Mouse (Mus musculus): ENCODE results near the gene Serpinf2. TPM values are rescaled to one million over a fixed set of nuclear protein-coding genes. Genes with fewer than 3 reads are reported as not detected.

Gene Serpinf2
- polyA plus RNA-seq, 1 experiment from 2014 or later, result 0.95 TPM

GRCm38 (mm10) chr11:75424033-75424432, 15.4 kb downstream of the Serpinf2 start:
- WGBS, result 85% methylated on average over 9 of the region's 9 CpGs
- H3K4me1 ChIP-seq (replicated peaks; ENCODE audit: control insufficient read depth, insufficient read depth, low read length), result peaks cover 3% of the 10 kb centered on the region
- H3K9ac ChIP-seq (ENCODE audit: low read length), result no peak overlapping the region
- no peak overlapping the region for H3K4me3 ChIP-seq (ENCODE audit: low read length)
- ATAC-seq (ENCODE audit: low read depth), result no peak
- no peak overlapping the region for H3K4me2 ChIP-seq (ENCODE audit: low read depth, low read length)
- H3K27me3 ChIP-seq (ENCODE audit: control insufficient read depth, insufficient read depth, low read depth, low read length), result no peaks in the 10 kb centered on the region
- H3K36me3 ChIP-seq (ENCODE audit: control insufficient read depth, insufficient read depth, low read length), result no peaks in the 10 kb centered on the region
- no peaks in the 10 kb centered on the region for H3K9me3 ChIP-seq (ENCODE audit: control insufficient read depth, low read length)
- H3K27ac ChIP-seq (ENCODE audit: low read length), result no peak overlapping the region

GRCm38 (mm10) chr11:75423091-75423490, 16.3 kb downstream of the Serpinf2 start:
- Histone ChIP-seq H3K9me3 (ENCODE audit: control insufficient read depth, low read length) (no peaks in the 10 kb centered on the region), H3K4me2 (ENCODE audit: low read depth, low read length) (no peak overlapping the region), H3K27me3 (ENCODE audit: control insufficient read depth, insufficient read depth, low read depth, low read length) (no peaks in the 10 kb centered on the region), H3K9ac (ENCODE audit: low read length) (no peak overlapping the region), H3K4me1 (replicated peaks; ENCODE audit: control insufficient read depth, insufficient read depth, low read length) (peaks cover 3% of the 10 kb centered on the region), H3K4me3 (ENCODE audit: low read length) (no peak overlapping the region), H3K27ac (ENCODE audit: low read length) (no peak overlapping the region), H3K36me3 (ENCODE audit: control insufficient read depth, insufficient read depth, low read length) (no peaks in the 10 kb centered on the region)
- WGBS, result 95% methylated on average over 3 of the region's 3 CpGs
- ATAC-seq (ENCODE audit: low read depth), result no peak

- ATAC-seq (ENCODE audit: low read depth), result peak; percentile 67
- H3K4me1 ChIP-seq (replicated peaks; ENCODE audit: control insufficient read depth, insufficient read depth, low read length), result peaks cover 3% of the 10 kb centered on the region
- H3K9me3 ChIP-seq (ENCODE audit: control insufficient read depth, low read length), result no peaks in the 10 kb centered on the region
- peak within 1 kb of the TSS; percentile 41 for H3K9ac ChIP-seq (ENCODE audit: low read length)
- no peaks in the 10 kb centered on the region for H3K36me3 ChIP-seq (ENCODE audit: control insufficient read depth, insufficient read depth, low read length)
- H3K4me3 ChIP-seq (ENCODE audit: low read length), result peak within 1 kb of the TSS; percentile 35
- 24% methylated on average over 10 of the region's 10 CpGs for WGBS
- no peak within 1 kb of the TSS for H3K27ac ChIP-seq (ENCODE audit: low read length)
- H3K4me2 ChIP-seq (ENCODE audit: low read depth, low read length), result peak within 1 kb of the TSS; percentile 41
- no peaks in the 10 kb centered on the region for H3K27me3 ChIP-seq (ENCODE audit: control insufficient read depth, insufficient read depth, low read depth, low read length)
Measured at GRCm38 (mm10) chr11:75422013-75422792, 17.2 kb downstream of the Serpinf2 start, which contains the start of gene Serpinf1. Serpinf1 (minus strand) TSS chr11:75422701.

GRCm38 (mm10) chr11:75421375-75422012, 17.9 kb downstream of the Serpinf2 start:
- 0 out of 2 replicates have a peak overlapping the region, but pooled peaks have one; percentile 7 for H3K4me3 ChIP-seq (ENCODE audit: low read length)
- no peak; the same call in 1 of the 2 replicates for ATAC-seq (ENCODE audit: low read depth)
- no peak overlapping the region for H3K27ac ChIP-seq (ENCODE audit: low read length)
- peaks cover 3% of the 10 kb centered on the region for H3K4me1 ChIP-seq (replicated peaks; ENCODE audit: control insufficient read depth, insufficient read depth, low read length)
- peak overlapping the region; percentile 41; the same call in 1 of the 2 replicates for H3K9ac ChIP-seq (ENCODE audit: low read length)
- H3K4me2 ChIP-seq (ENCODE audit: low read depth, low read length), result peak overlapping the region; percentile 41
- no peaks in the 10 kb centered on the region for H3K27me3 ChIP-seq (ENCODE audit: control insufficient read depth, insufficient read depth, low read depth, low read length)
- no peaks in the 10 kb centered on the region for H3K9me3 ChIP-seq (ENCODE audit: control insufficient read depth, low read length)
- WGBS, result 52% methylated on average over 6 of the region's 6 CpGs
- H3K36me3 ChIP-seq (ENCODE audit: control insufficient read depth, insufficient read depth, low read length), result no peaks in the 10 kb centered on the region

- H3K9me3 ChIP-seq (ENCODE audit: control insufficient read depth, low read length), result no peaks in the 10 kb centered on the region
- H3K4me1 ChIP-seq (replicated peaks; ENCODE audit: control insufficient read depth, insufficient read depth, low read length), result peaks cover 3% of the 10 kb centered on the region
- ATAC-seq (ENCODE audit: low read depth), result no peak
- H3K27ac ChIP-seq (ENCODE audit: low read length), result no peak overlapping the region
- no peak overlapping the region for H3K4me2 ChIP-seq (ENCODE audit: low read depth, low read length)
- H3K36me3 ChIP-seq (ENCODE audit: control insufficient read depth, insufficient read depth, low read length), result no peaks in the 10 kb centered on the region
- H3K27me3 ChIP-seq (ENCODE audit: control insufficient read depth, insufficient read depth, low read depth, low read length), result no peaks in the 10 kb centered on the region
- WGBS, result 66% methylated on average over 5 of the region's 5 CpGs
- no peak overlapping the region for H3K4me3 ChIP-seq (ENCODE audit: low read length)
- H3K9ac ChIP-seq (ENCODE audit: low read length), result no peak overlapping the region
Measured at GRCm38 (mm10) chr11:75420810-75421374, 18.5 kb downstream of the Serpinf2 start.

- 79% methylated on average over 7 of the region's 7 CpGs for WGBS
- no peak overlapping the region for H3K4me2 ChIP-seq (ENCODE audit: low read depth, low read length)
- no peak overlapping the region for H3K27ac ChIP-seq (ENCODE audit: low read length)
Measured at GRCm38 (mm10) chr11:75420037-75420436, 19.4 kb downstream of the Serpinf2 start.

GRCm38 (mm10) chr11:75415994-75416393, 23.4 kb downstream of the Serpinf2 start:
- Histone ChIP-seq H3K4me2 (ENCODE audit: low read depth, low read length) (no peak overlapping the region), H3K36me3 (ENCODE audit: control insufficient read depth, insufficient read depth, low read length) (no peaks in the 10 kb centered on the region), H3K27ac (ENCODE audit: low read length) (no peak overlapping the region), H3K9me3 (ENCODE audit: control insufficient read depth, low read length) (no peaks in the 10 kb centered on the region), H3K27me3 (ENCODE audit: control insufficient read depth, insufficient read depth, low read depth, low read length) (no peaks in the 10 kb centered on the region), H3K4me3 (ENCODE audit: low read length) (no peak overlapping the region), H3K9ac (ENCODE audit: low read length) (no peak overlapping the region), H3K4me1 (replicated peaks; ENCODE audit: control insufficient read depth, insufficient read depth, low read length) (0 out of 2 replicates have a peak, but pooled peaks cover 2% of the 10 kb centered on the region)
- ATAC-seq (ENCODE audit: low read depth), result no peak
- 61% methylated on average over 13 of the region's 13 CpGs for WGBS

More at GRCm38 (mm10) chr11:75420037-75420436, 19.4 kb downstream of the Serpinf2 start:
- no peak for ATAC-seq (ENCODE audit: low read depth)
- peaks cover 3% of the 10 kb centered on the region for H3K4me1 ChIP-seq (replicated peaks; ENCODE audit: control insufficient read depth, insufficient read depth, low read length)
- no peak overlapping the region for H3K9ac ChIP-seq (ENCODE audit: low read length)
- no peaks in the 10 kb centered on the region for H3K9me3 ChIP-seq (ENCODE audit: control insufficient read depth, low read length)
- H3K27me3 ChIP-seq (ENCODE audit: control insufficient read depth, insufficient read depth, low read depth, low read length), result no peaks in the 10 kb centered on the region
- no peak overlapping the region for H3K4me3 ChIP-seq (ENCODE audit: low read length)
- H3K36me3 ChIP-seq (ENCODE audit: control insufficient read depth, insufficient read depth, low read length), result no peaks in the 10 kb centered on the region

- Histone ChIP-seq H3K4me2 (ENCODE audit: low read depth, low read length) (no peak overlapping the region), H3K9me3 (ENCODE audit: control insufficient read depth, low read length) (no peaks in the 10 kb centered on the region), H3K9ac (ENCODE audit: low read length) (no peak overlapping the region), H3K27ac (ENCODE audit: low read length) (no peak overlapping the region), H3K4me1 (replicated peaks; ENCODE audit: control insufficient read depth, insufficient read depth, low read length) (0 out of 2 replicates have a peak, but pooled peaks cover 2% of the 10 kb centered on the region), H3K36me3 (ENCODE audit: control insufficient read depth, insufficient read depth, low read length) (no peaks in the 10 kb centered on the region), H3K27me3 (ENCODE audit: control insufficient read depth, insufficient read depth, low read depth, low read length) (no peaks in the 10 kb centered on the region), H3K4me3 (ENCODE audit: low read length) (no peak overlapping the region)
- no peak for ATAC-seq (ENCODE audit: low read depth)
- WGBS, result 49% methylated on average over 7 of the region's 7 CpGs
Measured at GRCm38 (mm10) chr11:75415096-75415495, 24.3 kb downstream of the Serpinf2 start.

- Histone ChIP-seq H3K4me3 (ENCODE audit: low read length) (no peak overlapping the region), H3K4me1 (replicated peaks; ENCODE audit: control insufficient read depth, insufficient read depth, low read length) (0 out of 2 replicates have a peak, but pooled peaks cover 2% of the 10 kb centered on the region), H3K27ac (ENCODE audit: low read length) (no peak overlapping the region), H3K4me2 (ENCODE audit: low read depth, low read length) (no peak overlapping the region), H3K36me3 (ENCODE audit: control insufficient read depth, insufficient read depth, low read length) (no peaks in the 10 kb centered on the region), H3K27me3 (ENCODE audit: control insufficient read depth, insufficient read depth, low read depth, low read length) (no peaks in the 10 kb centered on the region), H3K9me3 (ENCODE audit: control insufficient read depth, low read length) (no peaks in the 10 kb centered on the region), H3K9ac (ENCODE audit: low read length) (no peak overlapping the region)
- no peak for ATAC-seq (ENCODE audit: low read depth)
- WGBS, result 81% methylated on average over 7 of the region's 7 CpGs
Measured at GRCm38 (mm10) chr11:75410591-75410990, 28.8 kb downstream of the Serpinf2 start.
